Mouse (Mus musculus) kidney, postnatal 36 days (tissue): Measurements from ENCODE around the gene E330034G19Rik.
"Not testable (repeated sequence)": the region's sequence is repeated elsewhere in the genome, so short reads cannot be mapped to it uniquely, and the experiment has no call there.

Experiments used
- DNase-seq, 2 experiments: peaks; one replicate each; pipeline ENCODE4 v3.0.0; 2021 to 2022; ENCODE audit warnings: mixed read lengths in 2 of 2

E330034G19Rik gene

GRCm38 (mm10) chr14:24292914-24293313 lies at the start of gene E330034G19Rik:
E330034G19Rik (plus strand) TSS chr14:24293214.
- no peak for DNase-seq

DNA sequence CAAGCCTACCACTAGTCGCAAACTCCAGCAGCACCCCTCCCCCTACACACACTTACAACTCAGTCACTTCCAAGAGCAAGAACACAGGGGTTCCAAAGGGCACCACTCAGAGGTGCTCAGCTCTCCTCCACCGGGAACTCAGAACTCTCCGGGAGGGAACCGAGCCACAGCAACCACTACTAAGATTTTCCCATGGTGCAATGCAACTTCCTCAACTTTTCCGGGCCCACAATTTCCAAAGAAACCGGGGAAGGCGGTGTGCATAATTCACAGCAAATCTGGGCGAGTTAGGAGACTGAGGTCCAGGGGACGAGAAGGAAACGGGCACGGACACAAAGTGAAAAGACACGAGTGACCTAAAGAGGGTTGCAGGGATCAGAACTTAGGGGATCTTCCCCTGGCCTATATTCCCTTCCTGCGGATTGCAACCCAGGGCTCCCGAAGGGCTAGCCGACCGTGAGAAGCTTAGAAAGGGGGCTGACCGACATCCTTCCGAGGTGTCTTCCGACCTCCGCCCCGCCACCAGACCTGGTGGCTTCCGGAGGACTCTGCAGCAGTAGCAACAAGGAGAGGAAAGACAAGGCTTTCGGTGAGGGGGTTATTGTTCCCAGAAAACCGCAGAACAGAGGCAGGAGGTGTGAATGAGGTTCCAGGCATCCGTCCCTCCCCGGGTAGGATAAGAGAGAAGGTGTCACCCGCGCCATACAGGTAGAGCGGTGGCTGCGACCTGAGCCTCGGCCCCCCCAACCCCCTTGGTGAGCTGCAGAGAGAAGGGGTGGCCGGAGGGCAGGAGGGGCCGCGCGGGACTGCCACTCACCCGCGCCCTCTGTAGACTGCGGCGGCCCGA lies 48.5 kb upstream of the E330034G19Rik start:
- DNase-seq: peak; percentile 85 to 92

DNA sequence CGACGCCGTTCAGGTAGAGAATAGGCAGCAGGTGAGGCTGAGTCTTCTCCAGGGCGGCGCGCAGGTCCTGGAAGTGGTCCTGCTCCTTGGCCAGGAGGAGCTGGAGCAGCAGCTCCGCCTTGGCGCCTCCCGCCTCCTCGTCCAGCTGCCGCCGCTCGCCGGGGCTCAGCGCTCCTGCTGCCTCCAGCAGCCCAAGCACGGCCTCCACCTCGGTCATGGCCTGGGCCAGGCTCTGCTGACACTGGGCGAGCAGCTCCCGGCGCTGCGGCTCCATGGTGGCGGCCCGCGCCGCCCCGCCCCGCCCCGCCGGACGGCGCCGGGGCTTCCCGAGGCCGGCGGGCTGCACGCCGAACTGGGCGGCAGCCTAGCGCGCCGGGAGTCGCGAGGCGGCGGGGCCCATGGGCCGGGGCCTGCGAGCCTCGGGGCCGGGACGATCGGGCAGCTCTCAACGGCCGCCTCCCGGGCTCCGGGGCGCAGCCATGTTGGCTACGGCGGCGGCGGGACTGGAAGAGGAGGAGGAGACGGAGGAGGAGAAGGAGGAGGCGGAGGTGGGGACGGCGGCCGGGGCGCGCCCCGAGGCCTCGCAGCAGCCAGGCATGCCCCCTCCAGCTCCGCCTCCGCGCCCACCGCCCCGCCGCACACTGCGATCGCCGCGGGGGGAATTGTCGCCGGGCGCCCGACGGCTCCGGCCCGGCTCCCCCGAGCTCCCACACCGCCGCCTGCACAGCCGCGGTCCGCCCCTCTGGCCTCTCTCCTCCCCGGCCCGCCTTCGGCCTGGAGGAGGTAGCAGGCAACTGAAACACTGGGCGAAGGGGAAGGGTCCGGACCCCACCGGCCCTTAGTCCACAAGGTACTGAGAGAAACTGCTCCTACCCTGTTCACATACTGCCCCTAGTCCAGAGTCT lies 47.6 kb upstream of the E330034G19Rik start, which contains the start of gene Dlg5:
TSS of gene Dlg5 (minus strand) at position 744 of the 905 bp plus-strand sequence.
- peak; percentile 62 to 82 for DNase-seq

GRCm38 (mm10) chr14:24249926-24250325 lies 43.1 kb upstream of the E330034G19Rik start:
- DNase-seq: no peak

GRCm38 (mm10) chr14:24251326-24251725 lies 41.7 kb upstream of the E330034G19Rik start:
- peak; percentile 50 to 61 for DNase-seq

GRCm38 (mm10) chr14:24253611-24254202 lies 39.3 kb upstream of the E330034G19Rik start:
- peak in 1 of 2 experiments; percentile 67 for DNase-seq

DNA sequence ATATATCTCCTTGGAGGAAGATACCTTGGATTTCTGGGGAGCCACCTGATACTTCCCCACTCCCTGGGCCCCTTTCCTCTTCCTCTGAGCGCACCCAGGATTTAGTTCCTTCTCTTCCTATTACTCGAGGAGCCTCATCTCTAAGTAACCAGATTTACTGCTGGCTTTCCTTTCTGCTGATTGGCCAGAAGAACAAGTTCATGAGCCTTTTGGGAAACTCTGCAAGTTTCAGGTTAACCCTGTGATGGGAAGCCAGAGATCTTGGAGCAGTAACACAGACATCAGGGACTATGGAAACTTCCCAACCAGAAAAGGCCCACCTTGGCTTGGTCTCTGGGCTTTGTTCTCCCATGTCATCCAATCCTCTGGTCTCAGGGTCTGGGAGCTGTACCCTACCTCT lies 37.1 kb upstream of the E330034G19Rik start:
- no peak for DNase-seq

DNA sequence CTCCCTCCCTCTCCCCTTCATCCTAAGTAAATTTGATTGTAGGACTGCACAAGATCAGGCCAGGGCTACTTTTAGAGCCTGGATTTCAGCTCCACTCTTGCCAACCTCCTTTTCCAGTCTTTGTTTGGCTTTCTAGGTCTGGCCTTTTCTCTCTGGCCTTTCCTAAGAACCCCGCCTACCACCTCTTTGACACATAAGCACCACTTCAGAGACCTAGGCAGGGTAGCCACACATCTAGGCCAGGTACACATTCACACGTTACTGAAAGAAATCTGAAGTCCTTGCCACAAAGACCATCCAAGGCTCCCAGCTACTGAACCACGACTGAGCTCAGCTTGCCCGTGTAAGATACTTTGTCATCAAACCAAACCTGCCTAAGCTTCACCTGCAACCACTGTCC lies 32.6 kb upstream of the E330034G19Rik start:
- DNase-seq: no peak

- no peak for DNase-seq
Observed at GRCm38 (mm10) chr14:24262382-24262781, 30.6 kb upstream of the E330034G19Rik start.

DNA sequence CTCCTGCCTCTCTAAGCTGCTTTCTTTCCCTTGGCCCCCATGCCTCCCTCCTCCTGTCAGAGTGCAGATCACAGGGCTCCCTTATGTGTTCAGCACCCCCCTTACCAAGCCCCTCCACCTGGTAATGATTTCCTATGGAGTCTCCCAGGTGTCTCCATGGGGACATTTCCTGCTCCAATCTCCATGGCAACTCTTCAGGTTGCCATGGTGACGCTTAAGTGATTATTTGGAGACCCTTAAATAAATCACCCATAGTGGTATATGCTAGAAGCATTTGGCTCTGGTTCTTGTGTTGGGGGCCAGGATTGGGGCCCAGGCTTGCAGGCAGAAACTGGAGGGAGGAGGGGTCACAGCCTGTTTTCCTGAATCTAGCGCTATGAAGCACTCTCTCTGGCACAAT lies 30.1 kb upstream of the E330034G19Rik start:
- DNase-seq: no peak

DNA sequence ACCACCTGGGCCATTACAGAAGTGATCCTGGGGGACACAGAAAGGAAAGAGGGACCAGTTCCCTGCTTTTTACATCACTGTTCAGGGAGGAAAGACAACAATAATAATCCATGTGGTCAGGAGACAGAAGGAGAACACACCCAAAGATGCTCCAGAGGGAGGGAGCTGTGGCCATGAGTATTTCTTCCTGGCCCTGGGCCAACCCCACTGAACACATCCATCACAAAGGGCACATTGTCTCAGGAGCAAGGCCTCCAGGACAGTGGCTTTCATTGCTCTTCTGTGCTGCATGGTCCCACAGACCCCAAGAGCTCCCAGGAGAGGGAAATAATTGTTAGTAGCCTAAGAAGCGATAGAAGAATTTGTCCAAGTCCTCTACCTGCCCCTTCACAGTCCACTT lies 23.4 kb upstream of the E330034G19Rik start:
- peak in 1 of 2 experiments; percentile 11 for DNase-seq

DNA sequence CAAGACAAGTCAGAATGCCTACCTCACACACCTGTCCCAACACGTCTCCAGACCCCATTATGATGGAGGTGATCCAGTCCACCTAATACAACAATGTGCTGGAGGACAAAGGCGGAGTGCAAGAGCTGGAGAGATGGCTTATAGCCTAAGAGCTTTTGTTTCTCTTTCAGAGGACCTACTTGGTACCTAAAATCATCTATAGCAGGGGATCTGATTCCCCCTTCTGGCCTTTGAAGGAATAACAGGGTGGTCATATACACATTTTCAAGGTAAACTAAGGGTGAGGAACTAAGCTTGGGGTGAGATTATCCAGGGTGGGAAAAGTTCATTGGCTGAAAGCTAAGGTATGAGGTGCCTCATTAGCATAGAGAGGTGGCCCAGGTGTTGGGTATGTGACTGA lies 19.4 kb upstream of the E330034G19Rik start:
- peak; percentile 42 to 47 for DNase-seq

DNA sequence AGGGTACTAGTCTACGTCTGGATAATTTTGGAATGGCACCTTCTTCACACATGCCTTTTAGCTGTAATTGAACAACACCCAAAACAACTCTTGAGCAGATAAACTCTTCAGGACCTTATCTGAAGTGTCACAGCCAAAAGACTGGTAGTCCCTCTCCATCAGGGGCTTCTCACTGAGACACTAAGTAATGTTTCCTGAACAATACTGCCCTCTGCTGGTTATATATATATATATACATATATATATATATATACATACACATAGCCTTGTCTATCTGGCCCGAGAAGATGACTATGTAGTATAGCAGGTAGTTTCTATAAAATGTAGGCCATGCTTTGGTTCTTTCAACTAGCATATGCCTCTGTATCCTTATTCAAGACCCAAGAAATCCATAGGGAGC lies 17.5 kb upstream of the E330034G19Rik start:
- DNase-seq: no peak

DNA sequence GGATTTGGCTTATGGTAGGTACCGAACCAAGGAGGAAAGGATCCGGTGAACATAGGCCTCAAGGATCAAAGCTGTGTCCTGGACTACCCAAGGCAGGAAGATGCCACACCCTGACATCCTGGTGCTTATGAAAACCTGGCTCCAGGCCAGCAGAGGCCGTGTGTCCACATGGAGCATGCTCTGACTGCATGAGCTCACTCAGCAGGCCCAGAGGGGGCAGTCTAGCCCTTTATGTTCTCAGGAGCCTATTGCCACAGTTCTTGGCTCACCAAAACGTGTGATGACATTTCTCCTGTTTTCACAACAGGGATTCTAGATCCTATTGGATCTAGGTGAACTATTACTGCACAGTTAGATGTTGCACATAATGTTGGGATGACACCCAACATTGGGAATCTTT lies 11.7 kb upstream of the E330034G19Rik start:
- DNase-seq: peak in 1 of 2 experiments; percentile 13

GRCm38 (mm10) chr14:24282276-24282675 lies 10.7 kb upstream of the E330034G19Rik start:
- no peak for DNase-seq

DNA sequence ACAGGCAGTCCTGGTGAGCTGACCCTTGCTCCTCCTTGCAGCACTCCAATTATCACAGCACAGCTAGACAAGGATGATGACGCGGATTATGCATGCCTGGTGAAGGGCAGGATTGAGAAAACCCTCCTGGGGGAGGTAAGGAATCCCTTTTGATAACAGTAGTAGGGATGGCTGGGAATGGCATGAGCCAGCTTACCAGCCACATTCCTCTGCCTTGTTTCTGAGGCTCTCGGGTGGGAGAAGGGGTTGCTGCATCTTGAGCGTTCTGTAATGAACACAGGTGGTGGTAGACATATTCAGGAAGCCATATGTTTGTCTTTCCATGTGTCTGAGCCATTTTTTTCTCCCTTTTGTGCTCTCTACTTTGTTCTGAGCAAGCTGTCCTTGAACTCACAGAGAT lies 6.9 kb upstream of the E330034G19Rik start:
- no peak for DNase-seq

- DNase-seq: no peak
Observed at GRCm38 (mm10) chr14:24290726-24291125, 2.3 kb upstream of the E330034G19Rik start.

DNA sequence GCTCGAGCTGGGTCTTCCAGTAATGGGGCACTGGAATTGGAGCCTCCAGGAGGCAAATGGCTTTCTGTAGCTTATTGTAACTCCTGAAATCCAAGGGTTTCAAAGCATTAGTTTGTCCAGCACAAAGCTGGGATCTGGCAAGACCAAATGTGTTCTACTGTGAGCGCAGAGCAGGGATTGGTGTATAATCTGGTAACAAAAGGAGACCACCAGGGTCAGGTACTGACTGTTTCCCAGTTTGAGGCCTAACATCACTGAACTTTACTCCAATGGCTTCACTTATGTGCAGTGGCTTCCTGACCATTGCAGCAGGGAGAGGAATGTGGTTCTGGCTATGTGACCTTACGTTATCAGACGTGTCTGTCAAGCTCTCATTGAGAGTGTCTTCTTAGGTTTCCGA lies 617 bp downstream of the E330034G19Rik start:
- DNase-seq: no peak

DNA sequence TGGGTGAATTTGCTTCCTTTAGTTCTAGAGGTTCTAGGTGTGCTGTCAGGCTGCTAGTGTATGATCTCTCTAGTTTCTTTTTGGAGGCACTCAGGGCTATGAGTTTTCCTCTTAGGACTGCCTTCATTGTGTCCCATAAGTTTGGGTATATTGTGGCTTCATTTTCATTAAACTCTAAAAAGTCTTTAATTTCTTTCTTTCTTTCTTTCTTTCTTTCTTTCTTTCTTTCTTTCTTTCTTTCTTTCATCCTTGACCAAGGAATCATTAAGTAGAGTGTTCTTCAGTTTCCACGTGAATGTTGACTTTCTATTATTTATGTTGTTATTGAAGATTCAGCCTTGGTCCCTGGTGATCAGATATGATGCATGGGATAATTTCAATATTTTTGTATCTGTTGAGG lies 9.1 kb downstream of the E330034G19Rik start:
- DNase-seq: not testable (repeated sequence)

- DNase-seq: no peak
Observed at GRCm38 (mm10) chr14:24306667-24307066, 13.7 kb downstream of the E330034G19Rik start.

GRCm38 (mm10) chr14:24307146-24307545 lies 14.1 kb downstream of the E330034G19Rik start:
- DNase-seq: no peak

DNA sequence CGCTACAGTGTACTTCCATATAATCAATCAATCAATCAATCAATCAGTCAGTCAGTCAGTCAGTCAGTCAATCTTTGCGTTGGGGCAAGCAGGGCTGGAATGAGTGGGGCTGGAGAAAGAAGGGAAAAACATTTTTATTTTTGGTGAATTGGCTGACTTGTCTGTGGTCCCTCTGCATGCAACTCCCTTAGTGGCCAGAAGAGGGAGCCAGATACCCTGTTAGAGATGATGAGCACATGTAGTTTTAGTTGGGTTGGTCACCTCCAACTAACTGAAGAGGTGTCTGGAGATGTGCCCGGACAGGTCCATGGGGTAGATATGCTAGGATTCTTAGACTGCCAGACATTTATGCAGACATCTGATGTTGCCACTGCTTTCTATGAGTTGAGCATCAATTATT lies 18.1 kb downstream of the E330034G19Rik start:
- peak; percentile 56 to 80 for DNase-seq

DNA sequence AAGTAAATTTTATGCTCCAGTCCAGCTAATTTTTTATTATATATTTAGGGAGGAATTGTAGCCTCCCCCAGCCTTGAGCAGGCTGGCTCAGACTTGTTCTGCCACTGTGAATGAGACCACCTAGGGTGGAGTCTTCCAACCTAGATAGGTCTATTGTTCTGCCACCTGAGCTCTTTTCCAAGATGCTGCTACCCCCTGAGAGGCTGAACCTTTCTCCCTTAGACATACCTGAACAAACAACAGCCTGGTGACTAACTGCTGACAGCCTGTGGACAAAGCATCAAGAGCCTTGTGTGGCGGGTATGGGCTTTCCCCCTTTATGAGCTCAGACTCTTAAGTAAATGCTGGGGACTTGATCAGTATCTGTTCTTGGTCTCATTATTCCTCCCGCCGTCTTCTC lies 54.0 kb downstream of the E330034G19Rik start:
- DNase-seq: not testable (repeated sequence)
